Mouse (Mus musculus): ENCODE data around the gene Ppp1r37. TPM values are rescaled to one million over a fixed set of nuclear protein-coding genes. Genes with fewer than 3 reads are reported as not detected.

The Ppp1r37 gene
- polyA plus RNA-seq, 1 experiment from 2014 or later: 15.0 TPM

GRCm38 (mm10) chr7:19508924-19509568 is 53.8 kb downstream of the Ppp1r37 start:
- no peaks in the 10 kb centered on the region for H3K27me3 ChIP-seq (replicated peaks; ENCODE audit: control insufficient read depth, insufficient read depth, low read length)
- H3K4me2 ChIP-seq (replicated peaks; ENCODE audit: low read depth): peak overlapping the region; percentile 90
- no peak for TF ChIP-seq CTCF (IDR thresholded peaks at IDR 0.05; ENCODE audit: low read depth)
- peak overlapping the region; percentile 54 for H3K9ac ChIP-seq (ENCODE audit: low read depth, low read length)
- WGBS: 2% methylated on average over 15 of the region's 15 CpGs
- peak overlapping the region; percentile 83 for H3K4me3 ChIP-seq (ENCODE audit: low read depth, low read length)
- H3K27ac ChIP-seq (ENCODE audit: low read depth, low read length): peak overlapping the region; percentile 46; the same call in 1 of the 2 replicates
- no peak for ATAC-seq
- H3K9me3 ChIP-seq (ENCODE audit: control insufficient read depth): no peaks in the 10 kb centered on the region
- H3K4me1 ChIP-seq (replicated peaks; ENCODE audit: control insufficient read depth, insufficient read depth, low read length): 0 out of 2 replicates have a peak, but pooled peaks cover 5% of the 10 kb centered on the region
- no peaks in the 10 kb centered on the region for H3K36me3 ChIP-seq (ENCODE audit: control insufficient read depth, insufficient read depth)

GRCm38 (mm10) chr7:19508150-19508923 is 54.5 kb downstream of the Ppp1r37 start, which contains the start of the genes Bloc1s3 and Trappc6a:
Gene Bloc1s3, minus strand, starts transcription at chr7:19508367.
Gene Trappc6a, plus strand, starts transcription at chr7:19508395.
- peak within 1 kb of the TSS; percentile 90 for H3K4me2 ChIP-seq (replicated peaks; ENCODE audit: low read depth)
- no peaks in the 10 kb centered on the region for H3K27me3 ChIP-seq (replicated peaks; ENCODE audit: control insufficient read depth, insufficient read depth, low read length)
- WGBS: under 1% methylated on average over 56 of the region's 56 CpGs
- 0 out of 2 replicates have a peak, but pooled peaks cover 5% of the 10 kb centered on the region for H3K4me1 ChIP-seq (replicated peaks; ENCODE audit: control insufficient read depth, insufficient read depth, low read length)
- H3K9ac ChIP-seq (ENCODE audit: low read depth, low read length): peak within 1 kb of the TSS; percentile 54
- no peaks in the 10 kb centered on the region for H3K9me3 ChIP-seq (ENCODE audit: control insufficient read depth)
- peak; percentile 91 for ATAC-seq
- peak within 1 kb of the TSS; percentile 83 for H3K4me3 ChIP-seq (ENCODE audit: low read depth, low read length)
- H3K27ac ChIP-seq (ENCODE audit: low read depth, low read length): peak within 1 kb of the TSS; percentile 46
- TF ChIP-seq CTCF (IDR thresholded peaks at IDR 0.05; ENCODE audit: low read depth): no peak
- H3K36me3 ChIP-seq (ENCODE audit: control insufficient read depth, insufficient read depth): no peaks in the 10 kb centered on the region

- peak overlapping the region; percentile 90 for H3K4me2 ChIP-seq (replicated peaks; ENCODE audit: low read depth)
- H3K27ac ChIP-seq (ENCODE audit: low read depth, low read length): no peak overlapping the region; the same call in 1 of the 2 replicates
- 0 out of 2 replicates have a peak, but pooled peaks cover 5% of the 10 kb centered on the region for H3K4me1 ChIP-seq (replicated peaks; ENCODE audit: control insufficient read depth, insufficient read depth, low read length)
- H3K9ac ChIP-seq (ENCODE audit: low read depth, low read length): peak overlapping the region; percentile 54
- no peaks in the 10 kb centered on the region for H3K27me3 ChIP-seq (replicated peaks; ENCODE audit: control insufficient read depth, insufficient read depth, low read length)
- H3K9me3 ChIP-seq (ENCODE audit: control insufficient read depth): no peaks in the 10 kb centered on the region
- ATAC-seq: no peak
- peak overlapping the region; percentile 83 for H3K4me3 ChIP-seq (ENCODE audit: low read depth, low read length)
- no peaks in the 10 kb centered on the region for H3K36me3 ChIP-seq (ENCODE audit: control insufficient read depth, insufficient read depth)
- WGBS: 5% methylated on average over 18 of the region's 18 CpGs
- TF ChIP-seq CTCF (IDR thresholded peaks at IDR 0.05; ENCODE audit: low read depth): no peak
These were observed 55.3 kb downstream of the Ppp1r37 start for GRCm38 (mm10) chr7:19507612-19507981.

GRCm38 (mm10) chr7:19506969-19507611 is 55.8 kb downstream of the Ppp1r37 start:
- H3K4me2 ChIP-seq (replicated peaks; ENCODE audit: low read depth): peak overlapping the region; percentile 90
- no peak for ATAC-seq
- no peaks in the 10 kb centered on the region for H3K36me3 ChIP-seq (ENCODE audit: control insufficient read depth, insufficient read depth)
- H3K27me3 ChIP-seq (replicated peaks; ENCODE audit: control insufficient read depth, insufficient read depth, low read length): no peaks in the 10 kb centered on the region
- peak overlapping the region; percentile 5; the same call in 1 of the 2 replicates for H3K27ac ChIP-seq (ENCODE audit: low read depth, low read length)
- H3K9ac ChIP-seq (ENCODE audit: low read depth, low read length): peak overlapping the region; percentile 53
- peak overlapping the region; percentile 83 for H3K4me3 ChIP-seq (ENCODE audit: low read depth, low read length)
- 2% methylated on average over 54 of the region's 71 CpGs for WGBS
- H3K4me1 ChIP-seq (replicated peaks; ENCODE audit: control insufficient read depth, insufficient read depth, low read length): 0 out of 2 replicates have a peak, but pooled peaks cover 5% of the 10 kb centered on the region
- TF ChIP-seq CTCF (IDR thresholded peaks at IDR 0.05; ENCODE audit: low read depth): no peak
- no peaks in the 10 kb centered on the region for H3K9me3 ChIP-seq (ENCODE audit: control insufficient read depth)

- no peaks in the 10 kb centered on the region for H3K9me3 ChIP-seq (ENCODE audit: control insufficient read depth)
- peak; percentile 56 for TF ChIP-seq CTCF (IDR thresholded peaks at IDR 0.05; ENCODE audit: low read depth)
- H3K4me2 ChIP-seq (replicated peaks; ENCODE audit: low read depth): no peak overlapping the region
- 58% methylated on average over 6 of the region's 6 CpGs for WGBS
- 0 out of 2 replicates have a peak, but pooled peaks cover 5% of the 10 kb centered on the region for H3K4me1 ChIP-seq (replicated peaks; ENCODE audit: control insufficient read depth, insufficient read depth, low read length)
- no peak overlapping the region for H3K9ac ChIP-seq (ENCODE audit: low read depth, low read length)
- H3K27ac ChIP-seq (ENCODE audit: low read depth, low read length): no peak overlapping the region
- no peaks in the 10 kb centered on the region for H3K36me3 ChIP-seq (ENCODE audit: control insufficient read depth, insufficient read depth)
- ATAC-seq: no peak
- no peak overlapping the region for H3K4me3 ChIP-seq (ENCODE audit: low read depth, low read length)
- H3K27me3 ChIP-seq (replicated peaks; ENCODE audit: control insufficient read depth, insufficient read depth, low read length): no peaks in the 10 kb centered on the region
These were observed 56.5 kb downstream of the Ppp1r37 start for GRCm38 (mm10) chr7:19506326-19506725.

Data from intestine, postnatal 0 days (tissue).